Mouse (Mus musculus) left cerebral cortex, adult 18-20 months (tissue): ENCODE data around the gene Insig2. TPM values are rescaled to one million over a fixed set of nuclear protein-coding genes. Genes with fewer than 3 reads are reported as not detected.

Source experiments
- DNase-seq, 2 experiments: peaks; one replicate each; pipeline ENCODE4 v3.0.0; 2021 to 2022; ENCODE audit warnings: low spot score in 2 of 2, mixed read lengths in 1 of 2
- total RNA-seq, 2 experiments: library from RNA; stranded (reverse); gene quantifications; 2 replicates each; pipeline ENCODE4 v1.2.3; 2021

The Insig2 gene
- total RNA-seq, 2 experiments from 2014 or later: 58.3 to 68.1 TPM

- peak; percentile 91 to 93 for DNase-seq
Observed at GRCm38 (mm10) chr1:121327344-121328192, 4.8 kb downstream of the Insig2 start.

- DNase-seq: no peak
Observed at GRCm38 (mm10) chr1:121326591-121327343, 5.6 kb downstream of the Insig2 start.

- no peak for DNase-seq
Observed at GRCm38 (mm10) chr1:121323501-121323900, 8.9 kb downstream of the Insig2 start.

- DNase-seq: no peak
Observed at GRCm38 (mm10) chr1:121314766-121315428, 17.5 kb downstream of the Insig2 start.

GRCm38 (mm10) chr1:121313181-121313580 lies 19.2 kb downstream of the Insig2 start:
- no peak for DNase-seq

- DNase-seq: no peak
Observed at GRCm38 (mm10) chr1:121312326-121312725, 20.1 kb downstream of the Insig2 start.

- DNase-seq: no peak
Observed at GRCm38 (mm10) chr1:121296717-121297255, 35.6 kb downstream of the Insig2 start.

GRCm38 (mm10) chr1:121293571-121293970 lies 38.8 kb downstream of the Insig2 start:
- DNase-seq: no peak

GRCm38 (mm10) chr1:121290841-121291240 lies 41.5 kb downstream of the Insig2 start:
- DNase-seq: peak in 1 of 2 experiments; percentile 13

- DNase-seq: peak; percentile 31 to 56
Observed at GRCm38 (mm10) chr1:121290340-121290739, 42.0 kb downstream of the Insig2 start.

- DNase-seq: no peak
Observed at GRCm38 (mm10) chr1:121284197-121284596, 48.2 kb downstream of the Insig2 start.

- no peak for DNase-seq
Observed at GRCm38 (mm10) chr1:121280501-121280900, 51.9 kb downstream of the Insig2 start.

- no peak for DNase-seq
Observed at GRCm38 (mm10) chr1:121278370-121278769, 54.0 kb downstream of the Insig2 start.

- no peak for DNase-seq
Observed at GRCm38 (mm10) chr1:121277466-121277865, 54.9 kb downstream of the Insig2 start.

- no peak for DNase-seq
Observed at GRCm38 (mm10) chr1:121275961-121276506, 56.4 kb downstream of the Insig2 start.

GRCm38 (mm10) chr1:121260171-121260741 lies 72.1 kb downstream of the Insig2 start:
- DNase-seq: no peak
